Mouse (Mus musculus) G1E (cell line): Measurements from ENCODE around the gene Zfp740.

Experiments used
- CTCF ChIP-seq: IDR thresholded peaks from 2 replicates; pipeline ENCODE4 v1.5.1; 2012; ENCODE audit warnings: low read depth, low read length, inconsistent platforms, mixed read lengths
- GATA1 ChIP-seq: IDR thresholded peaks from 2 replicates; pipeline ENCODE4 v1.6.1; 2012; ENCODE audit warnings: borderline replicate concordance, low read length, inconsistent platforms, mixed read lengths

DNA sequence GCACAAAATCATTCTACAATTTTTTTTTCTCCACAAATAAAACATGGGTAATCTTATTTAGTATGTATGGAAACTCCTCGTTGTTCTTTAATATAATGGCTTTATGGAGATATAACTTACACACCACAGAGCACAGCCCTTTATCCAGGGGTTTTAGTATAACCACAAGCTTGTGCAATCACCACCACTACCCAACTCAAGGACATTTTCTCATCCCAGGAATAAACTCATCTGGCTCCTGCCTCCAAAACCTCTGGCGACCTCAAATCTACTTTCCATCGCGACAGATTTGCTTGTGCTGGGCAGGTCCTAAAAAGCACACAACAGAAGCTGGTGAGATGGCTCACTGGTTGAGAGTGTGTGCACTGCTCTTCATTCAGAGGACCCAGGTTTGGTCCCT is 9.4 kb upstream of the Zfp740 start:
- TF ChIP-seq GATA1: no peak
- TF ChIP-seq CTCF: no peak
